Mouse (Mus musculus): Measurements from ENCODE around the gene Rfx2. TPM values are rescaled to one million over a fixed set of nuclear protein-coding genes. Genes with fewer than 3 reads are reported as not detected.

Gene Rfx2
- total RNA-seq, 2 experiments from 2014 or later: 5.4 to 6.4 TPM

- no peak for TF ChIP-seq CTCF (conservative IDR thresholded peaks at IDR 0.05)
- Histone ChIP-seq H3K4me3 (no peak overlapping the region), H3K27ac (no peak overlapping the region)
- DNase-seq (ENCODE audit: low spot score in 2 of 2): no peak
Observed at GRCm38 (mm10) chr17:56754271-56755185, 76.3 kb downstream of the Rfx2 start.

GRCm38 (mm10) chr17:56753452-56753851 is 77.4 kb downstream of the Rfx2 start:
- Histone ChIP-seq H3K27ac (no peak overlapping the region), H3K4me3 (no peak overlapping the region)
- no peak for TF ChIP-seq CTCF (conservative IDR thresholded peaks at IDR 0.05)
- DNase-seq (ENCODE audit: low spot score in 2 of 2): no peak

GRCm38 (mm10) chr17:56751404-56752072 is 79.3 kb downstream of the Rfx2 start:
- TF ChIP-seq CTCF (conservative IDR thresholded peaks at IDR 0.05): no peak

GRCm38 (mm10) chr17:56744173-56744572 is 86.6 kb downstream of the Rfx2 start:
- DNase-seq (ENCODE audit: low spot score in 2 of 2): no peak
- H3K4me3 ChIP-seq: no peak overlapping the region
- TF ChIP-seq CTCF (conservative IDR thresholded peaks at IDR 0.05): no peak

More at GRCm38 (mm10) chr17:56751404-56752072, 79.3 kb downstream of the Rfx2 start:
- no peak for DNase-seq (ENCODE audit: low spot score in 2 of 2)
- no peak overlapping the region for H3K27ac ChIP-seq
- H3K4me3 ChIP-seq: no peak overlapping the region

GRCm38 (mm10) chr17:56740788-56741160 is 90.0 kb downstream of the Rfx2 start:
- TF ChIP-seq CTCF (conservative IDR thresholded peaks at IDR 0.05): no peak
- H3K27ac ChIP-seq: no peak overlapping the region
- DNase-seq (ENCODE audit: low spot score in 2 of 2): no peak
- H3K4me3 ChIP-seq: no peak overlapping the region

More at GRCm38 (mm10) chr17:56744173-56744572, 86.6 kb downstream of the Rfx2 start:
- no peak overlapping the region for H3K27ac ChIP-seq

- Histone ChIP-seq H3K27ac (no peak overlapping the region), H3K4me3 (no peak overlapping the region)
- no peak for DNase-seq (ENCODE audit: low spot score in 2 of 2)
- TF ChIP-seq CTCF (conservative IDR thresholded peaks at IDR 0.05): no peak
Observed at GRCm38 (mm10) chr17:56740118-56740787, 90.6 kb downstream of the Rfx2 start.

- Histone ChIP-seq H3K4me3 (no peak overlapping the region), H3K27ac (no peak overlapping the region)
- TF ChIP-seq CTCF (conservative IDR thresholded peaks at IDR 0.05): no peak
- DNase-seq (ENCODE audit: low spot score in 2 of 2): no peak
Observed at GRCm38 (mm10) chr17:56738221-56738620, 92.6 kb downstream of the Rfx2 start.

- TF ChIP-seq CTCF (conservative IDR thresholded peaks at IDR 0.05): peak; percentile 57
Observed at GRCm38 (mm10) chr17:56736534-56736933, 94.3 kb downstream of the Rfx2 start.

GRCm38 (mm10) chr17:56729656-56730055 is 101.2 kb downstream of the Rfx2 start:
- no peak overlapping the region for H3K27ac ChIP-seq
- H3K4me3 ChIP-seq: no peak overlapping the region
- DNase-seq (ENCODE audit: low spot score in 2 of 2): no peak
- TF ChIP-seq CTCF (conservative IDR thresholded peaks at IDR 0.05): no peak

More at GRCm38 (mm10) chr17:56736534-56736933, 94.3 kb downstream of the Rfx2 start:
- H3K27ac ChIP-seq: no peak overlapping the region
- no peak for DNase-seq (ENCODE audit: low spot score in 2 of 2)
- no peak overlapping the region for H3K4me3 ChIP-seq

- no peak for DNase-seq (ENCODE audit: low spot score in 2 of 2)
- no peak overlapping the region for H3K27ac ChIP-seq
- no peak overlapping the region for H3K4me3 ChIP-seq
- TF ChIP-seq CTCF (conservative IDR thresholded peaks at IDR 0.05): no peak
Observed at GRCm38 (mm10) chr17:56729151-56729550, 101.7 kb downstream of the Rfx2 start.

GRCm38 (mm10) chr17:56728117-56728516 is 102.7 kb downstream of the Rfx2 start:
- Histone ChIP-seq H3K4me3 (no peak overlapping the region), H3K27ac (peak overlapping the region; percentile 33; the same call in 1 of the 2 replicates)
- DNase-seq (ENCODE audit: low spot score in 2 of 2): peak in 1 of 2 experiments; percentile 35
- no peak for TF ChIP-seq CTCF (conservative IDR thresholded peaks at IDR 0.05)

- H3K27ac ChIP-seq: peak overlapping the region; percentile 33; the same call in 1 of the 2 replicates
- no peak for TF ChIP-seq CTCF (conservative IDR thresholded peaks at IDR 0.05)
- no peak overlapping the region for H3K4me3 ChIP-seq
- no peak for DNase-seq (ENCODE audit: low spot score in 2 of 2)
Observed at GRCm38 (mm10) chr17:56727659-56728058, 103.2 kb downstream of the Rfx2 start.
